In genomic region chr17:47369087-47369443, GRCm38 (mm10) we compare ENCODE assay signal across 8 mouse cellular contexts. TPM values are rescaled to one million over a fixed set of nuclear protein-coding genes. Genes with fewer than 3 reads are reported as not detected.
DNase-seq lines count a peak whose midpoint lies in the region; TF ChIP-seq lines count a peak whose summit lies in the region.

No protein-coding gene starts in this region.

- no peaks in the 10 kb centered on the region for H3K9me3 ChIP-seq in E14TG2a.4 (ENCODE audit: low read length)
- no peaks in the 10 kb centered on the region for H3K9me3 ChIP-seq in forebrain, embryonic 10.5 days
- H3K9me3 ChIP-seq in limb, embryonic 10.5 days (replicated peaks) = no peaks in the 10 kb centered on the region

- no peak for DNase-seq in heart, adult 2 months
- DNase-seq in heart, postnatal 10 days = no peak
- no peak for DNase-seq in forebrain, embryonic 10.5 days (ENCODE audit: extremely low spot score, low spot score)
- no peak for DNase-seq in limb, embryonic 10.5 days (ENCODE audit: low spot score)
- DNase-seq in frontal cortex, postnatal 36 days (ENCODE audit: low spot score in 2 of 2) = no peak
- DNase-seq in embryo, embryonic 10.5 days (ENCODE audit: low spot score) = no peak

- H3ac ChIP-seq in myocyte (ENCODE audit: control insufficient read depth, insufficient read length) = peak overlapping the region; percentile 25

- H3K27me3 ChIP-seq in heart, adult 2 months (ENCODE audit: control insufficient read depth, insufficient read depth, low read length) = no peaks in the 10 kb centered on the region
- H3K27me3 ChIP-seq in E14TG2a.4 (ENCODE audit: insufficient read depth, low read length) (no peaks in the 10 kb centered on the region), myocyte (ENCODE audit: control insufficient read depth, insufficient read depth, insufficient read length) (no peaks in the 10 kb centered on the region)
- H3K27me3 ChIP-seq in forebrain, embryonic 10.5 days (ENCODE audit: poor library complexity, severe bottlenecking) = peaks cover 34% of the 10 kb centered on the region
- peaks cover 13% of the 10 kb centered on the region; the same call in 1 of the 2 replicates for H3K27me3 ChIP-seq in limb, embryonic 10.5 days (ENCODE audit: low read depth, poor library complexity, severe bottlenecking)

- H3K79me2 ChIP-seq in heart, adult 2 months (replicated peaks; ENCODE audit: control insufficient read depth, insufficient read depth, low read length) = no peaks in the 10 kb centered on the region
- peaks cover 9% of the 10 kb centered on the region for H3K79me2 ChIP-seq in myocyte (ENCODE audit: control insufficient read depth, insufficient read depth)

- peak overlapping the region; percentile 94 for H3K4me3 ChIP-seq in heart, adult 2 months
- H3K4me3 ChIP-seq in E14TG2a.4 (replicated peaks; ENCODE audit: low read length) (peak overlapping the region; percentile 91), myocyte (peak overlapping the region; percentile 81)
- peak overlapping the region; percentile 85 for H3K4me3 ChIP-seq in forebrain, embryonic 10.5 days
- H3K4me3 ChIP-seq in limb, embryonic 10.5 days = peak overlapping the region; percentile 86

- H3K9ac ChIP-seq in heart, adult 2 months (ENCODE audit: low read depth, low read length) = peak overlapping the region; percentile 62

- no peak for TF ChIP-seq POLR2A in heart, adult 2 months (IDR thresholded peaks at IDR 0.05; ENCODE audit: insufficient read depth, low read depth, low read length)
- no peak for TF ChIP-seq POLR2A in myocyte (IDR thresholded peaks at IDR 0.05; ENCODE audit: insufficient read length, low read depth)

- TF ChIP-seq CTCF in heart, adult 2 months (IDR thresholded peaks at IDR 0.05) = no peak
- no peak for TF ChIP-seq CTCF in E14TG2a.4 (conservative IDR thresholded peaks at IDR 0.05; ENCODE audit: low read length)

- intact Hi-C loops in heart, adult 2 months (cut with DNase I) = loop anchor here (5.0 to 10.0 kb wide), 4 partner anchors 227 to 332 kb away; partner anchors contain the start of genes Bysl, Gm20517, Gm21981 and Med20
- intact Hi-C loops in heart, postnatal 10 days (cut with DNase I) = no loop called here

- H3K27ac ChIP-seq in heart, adult 2 months = peak overlapping the region; percentile 29
- peak overlapping the region; percentile 86 for H3K27ac ChIP-seq in forebrain, embryonic 10.5 days
- peak overlapping the region; percentile 87 for H3K27ac ChIP-seq in limb, embryonic 10.5 days

- 1% methylated on average over 20 of the region's 20 CpGs for WGBS in heart, adult 2 months
- WGBS in forebrain, embryonic 10.5 days = 2% methylated on average over 20 of the region's 20 CpGs
- WGBS in limb, embryonic 10.5 days = 3% methylated on average over 20 of the region's 20 CpGs

- no peak for TF ChIP-seq EP300 in heart, adult 2 months (IDR thresholded peaks at IDR 0.05; ENCODE audit: insufficient read depth, low read depth, low read length)

- peak overlapping the region; percentile 79 for H3K4me2 ChIP-seq in myocyte (ENCODE audit: low read depth)

- H3K4me1 ChIP-seq in heart, adult 2 months (ENCODE audit: control insufficient read depth, insufficient read depth, low read length) = no peaks in the 10 kb centered on the region
- H3K4me1 ChIP-seq in E14TG2a.4 (replicated peaks; ENCODE audit: low read depth, low read length) = peaks cover 33% of the 10 kb centered on the region
- peaks cover 15% of the 10 kb centered on the region for H3K4me1 ChIP-seq in forebrain, embryonic 10.5 days
- H3K4me1 ChIP-seq in limb, embryonic 10.5 days = peaks cover 8% of the 10 kb centered on the region

- no peaks in the 10 kb centered on the region; the same call in 1 of the 2 replicates for H3K36me3 ChIP-seq in heart, adult 2 months (ENCODE audit: control insufficient read depth, insufficient read depth, low read length)
- peaks cover 31% of the 10 kb centered on the region for H3K36me3 ChIP-seq in E14TG2a.4 (ENCODE audit: insufficient read depth, low read length)
- H3K36me3 ChIP-seq in forebrain, embryonic 10.5 days (replicated peaks) = peaks cover 23% of the 10 kb centered on the region
- peaks cover 23% of the 10 kb centered on the region for H3K36me3 ChIP-seq in limb, embryonic 10.5 days
- H3K36me3 ChIP-seq in myocyte (ENCODE audit: control insufficient read depth, insufficient read depth) = peaks cover 17% of the 10 kb centered on the region

TF ChIP-seq in myocyte, 11 proteins besides CTCF, POLR2A, EP300 and RAD21:
- no peak for TF ChIP-seq TCF12 (IDR thresholded peaks at IDR 0.05; ENCODE audit: insufficient read depth, poor library complexity, severe bottlenecking)
- TF ChIP-seq POLR2AphosphoS2 (IDR thresholded peaks at IDR 0.05; ENCODE audit: insufficient read length, low read depth) = no peak
- TF ChIP-seq TCF3 (IDR thresholded peaks at IDR 0.05; ENCODE audit: insufficient read length, low read depth) = no peak
- TF ChIP-seq REST (IDR thresholded peaks at IDR 0.05; ENCODE audit: insufficient read depth, insufficient read length) = no peak
- no peak for TF ChIP-seq MYOG (IDR thresholded peaks at IDR 0.05; ENCODE audit: control insufficient read depth in 1 of 3, insufficient read depth in 1 of 3, insufficient read length in 2 of 3, low read depth in 2 of 3)
- no peak for TF ChIP-seq E2F4 (IDR thresholded peaks at IDR 0.05; ENCODE audit: insufficient read depth)
- no peak for TF ChIP-seq MAX (IDR thresholded peaks at IDR 0.05; ENCODE audit: low read depth)
- TF ChIP-seq SRF (IDR thresholded peaks at IDR 0.05; ENCODE audit: control insufficient read depth, insufficient read length, low read depth) = no peak
- no peak for TF ChIP-seq USF1 (IDR thresholded peaks at IDR 0.05; ENCODE audit: low read depth)
- TF ChIP-seq MYOD1 (IDR thresholded peaks at IDR 0.05; ENCODE audit: control insufficient read depth in 1 of 3, insufficient read length in 2 of 3, low read depth in 2 of 3) = no peak
- no peak for TF ChIP-seq CEBPB (IDR thresholded peaks at IDR 0.05; ENCODE audit: insufficient read depth, poor library complexity, severe bottlenecking)

RNA-seq across cellular contexts. Expression of gene Mrps10, which starts 0.4 kb away (rescaled TPM):
- total RNA-seq in heart, adult 2 months (2021) = 10 to 100 TPM; 18.2 to 22.5 TPM
- polyA plus RNA-seq in heart, adult 2 months (2012; rRNA removed) = 19.9 and 25.9 TPM in 2 replicates
- total RNA-seq in heart, postnatal 10 days (2021) = 10 to 100 TPM; 26.8 to 28.3 TPM
- polyA plus RNA-seq in forebrain, embryonic 10.5 days (2016; fragmentation: Nextera tagmentation; extraction: Ambion mirVana) = 77.3 and 81.9 TPM in 2 replicates
- polyA plus RNA-seq in limb, embryonic 10.5 days (2016; fragmentation: Nextera tagmentation; extraction: Ambion mirVana) = 89.9 and 106 TPM in 2 replicates
- 97.9 TPM for polyA plus RNA-seq in myocyte (2012; fragmentation: generic; extraction: Trizol)

RNA-seq across cellular contexts. Expression of gene Guca1b, which starts 16.1 kb away (rescaled TPM):
- total RNA-seq in heart, adult 2 months (2021) = under 1 TPM; 0.23 to 0.43 TPM
- 0.86 and 1.1 TPM in 2 replicates for polyA plus RNA-seq in heart, adult 2 months (2012; rRNA removed)
- total RNA-seq in heart, postnatal 10 days (2021) = under 1 TPM in 1 of 2 experiments, not detected in 1; 0.30 TPM
- 1.3 and 1.5 TPM in 2 replicates for polyA plus RNA-seq in forebrain, embryonic 10.5 days (2016; fragmentation: Nextera tagmentation; extraction: Ambion mirVana)
- 0.58 and 0.61 TPM in 2 replicates for polyA plus RNA-seq in limb, embryonic 10.5 days (2016; fragmentation: Nextera tagmentation; extraction: Ambion mirVana)
- polyA plus RNA-seq in myocyte (2012; fragmentation: generic; extraction: Trizol) = 0.20 TPM

RNA-seq across cellular contexts. Expression of gene Guca1a, which starts 31.3 kb away (rescaled TPM):
- total RNA-seq in heart, adult 2 months (2021) = under 1 TPM; 0.34 to 0.39 TPM
- polyA plus RNA-seq in heart, adult 2 months (2012; rRNA removed) = 0.55 and 0.61 TPM in 2 replicates
- total RNA-seq in heart, postnatal 10 days (2021) = under 1 TPM; 0.52 to 0.81 TPM
- 0.99 and 1.7 TPM in 2 replicates for polyA plus RNA-seq in forebrain, embryonic 10.5 days (2016; fragmentation: Nextera tagmentation; extraction: Ambion mirVana)
- 0.29 and 0.34 TPM in 2 replicates for polyA plus RNA-seq in limb, embryonic 10.5 days (2016; fragmentation: Nextera tagmentation; extraction: Ambion mirVana)
- 1.2 TPM for polyA plus RNA-seq in myocyte (2012; fragmentation: generic; extraction: Trizol)

Comparison
In these comparisons a context has a peak if more than half of its experiments do, and no peak if none do; other contexts are left out.
1. H3K27ac ChIP-seq: peak in every context shown above with its lines; median percentile 87 in limb, embryonic 10.5 days; 86 in forebrain, embryonic 10.5 days; 29 in heart, adult 2 months.